In the genomic region with DNA sequence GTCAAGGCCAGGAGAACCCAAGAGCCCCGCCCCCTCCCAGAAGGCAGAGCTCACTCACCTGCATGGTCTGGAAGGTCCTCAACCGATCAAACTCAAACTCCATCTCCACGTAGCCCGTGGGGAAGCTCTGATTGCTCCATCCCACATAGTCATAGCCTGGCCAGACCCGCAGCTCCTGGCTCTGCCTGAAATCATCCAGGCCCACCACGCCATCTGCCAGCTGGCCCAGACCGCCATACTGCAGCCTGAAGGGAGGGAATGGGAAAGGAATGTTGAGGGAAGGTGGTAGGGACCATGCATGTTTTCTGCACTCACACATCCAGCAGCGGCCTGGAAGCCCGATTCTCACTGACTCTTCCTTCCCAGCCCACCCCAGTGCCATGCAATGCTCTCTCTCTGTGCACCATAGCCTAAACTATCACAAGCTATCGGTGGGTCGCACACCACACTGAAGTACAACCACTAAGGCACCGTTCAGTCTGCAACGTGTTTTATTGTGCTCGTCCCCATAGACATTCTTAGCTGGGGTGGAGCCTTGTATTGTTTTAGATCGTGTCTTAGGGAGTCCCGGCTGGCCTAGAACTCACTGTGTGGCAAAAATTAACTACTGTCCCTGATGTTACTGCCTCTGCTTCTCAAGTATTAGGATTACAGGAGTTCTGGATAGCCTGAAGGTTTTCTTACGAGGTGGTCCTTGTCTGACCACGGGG, we compare ENCODE assay signal across 22 mouse cellular contexts. TPM values are rescaled to one million over a fixed set of nuclear protein-coding genes. Genes with fewer than 3 reads are reported as not detected.
"Had no signal": no experiment of that assay in that cellular context is flagged by ENCODE, and none has a peak within 500 bp of the region (broad histone marks: within the 10 kb centered on the region; RNA-seq: fewer than 3 reads in every experiment).

No protein-coding gene starts in this region.

- ATAC-seq: liver, postnatal 0 days; lung, postnatal 0 days; midbrain, embryonic 16.5 days had no signal

- DNase-seq: liver, postnatal 0 days; lung, adult 2 months; lung, postnatal 14 days; lung, postnatal 36 days; midbrain, embryonic 14.5 days; right cerebral cortex, postnatal 25 days; right cerebral cortex, postnatal 4 days; spleen, adult 18-20 months; thymus, adult 18-20 months; thymus, postnatal 14 days; thymus, postnatal 36 days had no signal

- H3K4me1 ChIP-seq: lung, embryonic 15.5 days; megakaryocyte, embryonic 14.5 days; neural tube, embryonic 12.5 days had no signal

- H3K4me2 ChIP-seq: lung, embryonic 15.5 days; midbrain, embryonic 11.5 days; neural tube, embryonic 12.5 days had no signal

- H3K9me3 ChIP-seq: lung, embryonic 15.5 days; neural tube, embryonic 12.5 days had no signal

- H3K27ac ChIP-seq: lung, embryonic 15.5 days; macrophage; neural tube, embryonic 12.5 days had no signal

- H3K27me3 ChIP-seq: lung, embryonic 15.5 days; neural tube, embryonic 12.5 days had no signal

- H3K9ac ChIP-seq: liver, postnatal 0 days; lung, embryonic 15.5 days; neural tube, embryonic 12.5 days had no signal

- H3K4me3 ChIP-seq: lung, embryonic 15.5 days; neural tube, embryonic 12.5 days had no signal

RNA-seq across cellular contexts. Expression of a gene that starts 46.6 kb away (rescaled TPM):
- total RNA-seq: megakaryocyte progenitor cell, adult 5-6 weeks; monocyte, adult 5-6 weeks; neutrophil, adult 5-6 weeks had no signal
- polyA plus RNA-seq: liver, postnatal 0 days; macrophage; midbrain, embryonic 11.5 days; midbrain, embryonic 14.5 days; neural tube, embryonic 12.5 days; neural tube, embryonic 14.5 days had no signal
